Mouse (Mus musculus): ENCODE measurements around the gene Spint2. TPM values are rescaled to one million over a fixed set of nuclear protein-coding genes. Genes with fewer than 3 reads are reported as not detected.

The Spint2 gene
- total RNA-seq, 1 experiment = 202 TPM

- DNase-seq (ENCODE audit: low read depth, low spot score) = no peak
- Histone ChIP-seq H3K4me1 (ENCODE audit: control insufficient read depth in 2 of 2, insufficient read depth in 2 of 2, low read length in 2 of 2, poor library complexity in 1 of 2) (peaks cover 5 to 12% of the 10 kb centered on the region in 2 experiments), H3K9me3 (ENCODE audit: control insufficient read depth, insufficient read depth, low read depth, low read length) (no peaks in the 10 kb centered on the region), H3K27ac (ENCODE audit: insufficient read depth, low read depth, low read length, poor library complexity, severe bottlenecking) (no peak overlapping the region), H3K9ac (ENCODE audit: insufficient read depth, low read depth, low read length, poor library complexity, severe bottlenecking) (no peak overlapping the region; the same call in 1 of the 2 replicates), H3K4me3 (ENCODE audit: insufficient read depth in 1 of 2, low read depth in 1 of 2, low read length in 2 of 2, poor library complexity in 1 of 2, severe bottlenecking in 1 of 2) (no peak overlapping the region), H3K36me3 (ENCODE audit: control insufficient read depth, insufficient read depth, low read length, poor library complexity, severe bottlenecking) (no peaks in the 10 kb centered on the region)
- no peak for TF ChIP-seq CHD2 (IDR thresholded peaks at IDR 0.05; ENCODE audit: low read depth, low read length)
- 0 out of 2 replicates have a peak, but pooled peaks have one; percentile 25 for TF ChIP-seq HCFC1 (IDR thresholded peaks at IDR 0.05; ENCODE audit: borderline replicate concordance, insufficient read depth, low read length)
- no peak for TF ChIP-seq ZNF384 (IDR thresholded peaks at IDR 0.05; ENCODE audit: low read depth, low read length)
- peak; percentile 68 for TF ChIP-seq MAFK (IDR thresholded peaks at IDR 0.05; ENCODE audit: insufficient read depth, low read depth, low read length)
- peak; percentile 14; the same call in 1 of the 2 replicates for TF ChIP-seq ZC3H11A (IDR thresholded peaks at IDR 0.05; ENCODE audit: borderline replicate concordance, low read depth, low read length)
- in situ Hi-C loops (cut with MboI; ENCODE audit: low sequenced_read_pairs in 2 of 2, unreplicated experiment in 2 of 2) = no loop called here
These were observed 19.4 kb upstream of the Spint2 start for GRCm38 (mm10) chr7:29301127-29301566.

DNA sequence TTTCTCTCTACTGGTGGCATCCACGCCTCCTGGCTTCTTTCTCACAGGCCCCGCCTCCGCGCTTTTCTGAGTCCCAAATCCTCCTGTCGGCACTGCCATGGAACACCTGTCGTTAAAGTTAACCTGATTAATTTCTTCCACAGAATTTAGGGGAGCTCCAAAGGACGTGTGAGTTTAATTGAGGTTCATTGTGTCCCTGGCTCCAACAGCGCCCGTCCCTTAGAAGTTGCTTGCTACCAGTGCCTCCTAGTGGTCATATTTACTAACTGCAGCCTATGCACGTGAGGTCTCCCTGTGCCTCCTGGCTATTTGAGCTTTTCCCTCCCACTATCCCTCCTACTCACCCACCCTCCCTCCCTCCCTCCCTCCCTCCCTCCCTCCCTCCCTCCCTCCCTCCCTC lies 15.3 kb upstream of the Spint2 start:
- Histone ChIP-seq H3K9ac (ENCODE audit: insufficient read depth, low read depth, low read length, poor library complexity, severe bottlenecking) (no peak overlapping the region), H3K27ac (ENCODE audit: insufficient read depth, low read depth, low read length, poor library complexity, severe bottlenecking) (no peak overlapping the region), H3K4me1 (ENCODE audit: control insufficient read depth in 2 of 2, insufficient read depth in 2 of 2, low read length in 2 of 2, poor library complexity in 1 of 2) (peaks cover 5 to 24% of the 10 kb centered on the region in 2 experiments; a peak in 2 of 4 replicates), H3K4me3 (ENCODE audit: insufficient read depth in 1 of 2, low read depth in 1 of 2, low read length in 2 of 2, poor library complexity in 1 of 2, severe bottlenecking in 1 of 2) (0 out of 4 replicates have a peak overlapping the region, but pooled peaks of 1 of the 2 experiments have one; percentile 26), H3K9me3 (ENCODE audit: control insufficient read depth, insufficient read depth, low read depth, low read length) (no peaks in the 10 kb centered on the region), H3K36me3 (ENCODE audit: control insufficient read depth, insufficient read depth, low read length, poor library complexity, severe bottlenecking) (0 out of 2 replicates have a peak, but pooled peaks cover 2% of the 10 kb centered on the region)
- no peak for DNase-seq (ENCODE audit: low read depth, low spot score)
- 0 out of 2 replicates have a peak, but pooled peaks have one; percentile 26 for TF ChIP-seq ZC3H11A (IDR thresholded peaks at IDR 0.05; ENCODE audit: borderline replicate concordance, low read depth, low read length)
- TF ChIP-seq CHD2 (IDR thresholded peaks at IDR 0.05; ENCODE audit: low read depth, low read length) = no peak
- TF ChIP-seq HCFC1 (IDR thresholded peaks at IDR 0.05; ENCODE audit: borderline replicate concordance, insufficient read depth, low read length) = no peak
- in situ Hi-C loops (cut with MboI; ENCODE audit: low sequenced_read_pairs in 2 of 2, unreplicated experiment in 2 of 2) = no loop called here

DNA sequence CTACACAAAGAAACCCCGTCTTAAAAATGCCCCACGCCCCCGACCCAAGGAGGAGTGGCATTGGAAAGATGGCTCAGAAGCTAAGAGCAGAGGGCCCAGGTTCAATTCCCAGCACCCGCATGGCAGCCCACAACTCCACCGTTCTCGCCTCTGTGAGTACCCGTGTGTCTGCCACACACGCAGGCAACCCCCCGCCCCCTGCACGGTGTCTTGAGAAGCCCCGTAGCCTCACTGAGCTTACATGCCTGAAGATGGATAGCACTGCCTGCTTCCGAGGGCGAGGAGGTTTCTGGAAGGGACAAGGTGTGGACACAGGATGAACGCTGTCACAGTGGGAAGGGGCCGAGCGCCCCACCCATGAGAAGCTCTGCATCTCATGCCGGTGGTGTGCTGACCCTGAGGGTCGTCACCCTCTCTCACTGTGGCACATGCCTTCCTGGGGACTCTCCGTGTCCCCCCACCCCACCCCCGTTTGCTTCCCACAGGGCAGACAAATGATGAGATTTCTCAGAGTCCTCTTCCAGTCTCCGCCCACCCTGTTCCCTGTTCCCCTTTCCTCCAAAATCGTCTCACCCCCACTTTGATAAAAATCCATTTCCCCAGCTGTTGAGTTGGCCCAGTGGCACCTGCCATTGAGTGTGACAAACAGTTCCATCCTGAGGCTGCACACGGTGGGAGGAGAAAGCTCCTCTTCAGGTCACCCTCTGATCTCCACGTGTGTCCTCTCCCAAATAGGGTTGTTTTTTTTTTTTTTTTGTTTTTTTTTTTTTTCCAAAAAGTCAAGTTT lies 14.3 kb upstream of the Spint2 start:
- H3K27ac ChIP-seq (ENCODE audit: insufficient read depth, low read depth, low read length, poor library complexity, severe bottlenecking) = no peak overlapping the region
- in situ Hi-C loops (cut with MboI; ENCODE audit: low sequenced_read_pairs in 2 of 2, unreplicated experiment in 2 of 2) = no loop called here
- H3K9me3 ChIP-seq (ENCODE audit: control insufficient read depth, insufficient read depth, low read depth, low read length) = no peaks in the 10 kb centered on the region
- TF ChIP-seq ZC3H11A (IDR thresholded peaks at IDR 0.05; ENCODE audit: borderline replicate concordance, low read depth, low read length) = no peak
- TF ChIP-seq HCFC1 (IDR thresholded peaks at IDR 0.05; ENCODE audit: borderline replicate concordance, insufficient read depth, low read length) = no peak
- no peak for TF ChIP-seq CHD2 (IDR thresholded peaks at IDR 0.05; ENCODE audit: low read depth, low read length)
- peaks cover 9 to 28% of the 10 kb centered on the region in 2 experiments; a peak in 3 of 4 replicates for H3K4me1 ChIP-seq (ENCODE audit: control insufficient read depth in 2 of 2, insufficient read depth in 2 of 2, low read length in 2 of 2, poor library complexity in 1 of 2)
- DNase-seq (ENCODE audit: low read depth, low spot score) = no peak
- 0 out of 2 replicates have a peak, but pooled peaks cover 2% of the 10 kb centered on the region for H3K36me3 ChIP-seq (ENCODE audit: control insufficient read depth, insufficient read depth, low read length, poor library complexity, severe bottlenecking)
- no peak overlapping the region for H3K4me3 ChIP-seq (ENCODE audit: insufficient read depth in 1 of 2, low read depth in 1 of 2, low read length in 2 of 2, poor library complexity in 1 of 2, severe bottlenecking in 1 of 2)
- H3K9ac ChIP-seq (ENCODE audit: insufficient read depth, low read depth, low read length, poor library complexity, severe bottlenecking) = no peak overlapping the region

DNA sequence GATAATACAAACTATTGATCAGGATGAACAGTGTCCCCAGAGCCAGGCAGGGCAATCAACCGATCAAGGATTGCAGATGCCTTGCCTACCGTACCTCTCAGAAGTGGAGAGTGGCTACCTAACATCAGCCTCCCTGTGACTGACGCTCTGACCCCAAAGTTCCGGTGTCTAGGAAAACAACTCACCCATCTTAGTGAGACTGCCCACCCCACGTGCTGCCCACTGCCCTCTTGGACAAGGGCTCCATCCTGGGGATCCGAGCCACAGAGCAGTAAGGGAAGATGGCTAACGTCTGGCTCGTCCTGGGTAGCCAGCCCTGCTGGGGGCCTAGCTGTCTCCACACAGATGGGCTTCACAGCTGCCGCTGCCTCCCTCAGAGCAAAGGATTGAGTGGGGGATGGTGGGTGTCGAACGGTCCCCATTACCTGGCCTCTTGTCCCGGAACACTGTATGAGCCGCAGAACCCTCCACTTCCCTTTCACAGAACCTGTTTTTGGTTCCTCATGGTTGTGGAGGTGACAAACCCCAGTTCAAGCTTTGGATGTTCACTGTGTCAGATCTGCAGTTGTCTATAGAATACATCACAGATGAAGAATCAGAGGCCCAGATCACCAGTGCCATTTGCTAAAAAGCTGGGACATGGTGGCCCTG lies 12.5 kb upstream of the Spint2 start:
- peak overlapping the region; percentile 21; the same call in 1 of the 2 replicates for H3K9ac ChIP-seq (ENCODE audit: insufficient read depth, low read depth, low read length, poor library complexity, severe bottlenecking)
- DNase-seq (ENCODE audit: low read depth, low spot score) = no peak
- H3K27ac ChIP-seq (ENCODE audit: insufficient read depth, low read depth, low read length, poor library complexity, severe bottlenecking) = peak overlapping the region; percentile 72
- H3K9me3 ChIP-seq (ENCODE audit: control insufficient read depth, insufficient read depth, low read depth, low read length) = no peaks in the 10 kb centered on the region
- TF ChIP-seq ZC3H11A (IDR thresholded peaks at IDR 0.05; ENCODE audit: borderline replicate concordance, low read depth, low read length) (no peak), HCFC1 (IDR thresholded peaks at IDR 0.05; ENCODE audit: borderline replicate concordance, insufficient read depth, low read length) (no peak), MAFK (IDR thresholded peaks at IDR 0.05; ENCODE audit: insufficient read depth, low read depth, low read length) (no peak), ZNF384 (IDR thresholded peaks at IDR 0.05; ENCODE audit: low read depth, low read length) (no peak), CHD2 (IDR thresholded peaks at IDR 0.05; ENCODE audit: low read depth, low read length) (no peak)
- H3K4me1 ChIP-seq (ENCODE audit: control insufficient read depth in 2 of 2, insufficient read depth in 2 of 2, low read length in 2 of 2, poor library complexity in 1 of 2) = peaks cover 9 to 40% of the 10 kb centered on the region in 2 experiments; a peak in 3 of 4 replicates
- H3K36me3 ChIP-seq (ENCODE audit: control insufficient read depth, insufficient read depth, low read length, poor library complexity, severe bottlenecking) = peaks cover 2% of the 10 kb centered on the region; the same call in 1 of the 2 replicates
- 0 out of 4 replicates have a peak overlapping the region, but pooled peaks of 1 of the 2 experiments have one; percentile 6 for H3K4me3 ChIP-seq (ENCODE audit: insufficient read depth in 1 of 2, low read depth in 1 of 2, low read length in 2 of 2, poor library complexity in 1 of 2, severe bottlenecking in 1 of 2)
- in situ Hi-C loops (cut with MboI; ENCODE audit: low sequenced_read_pairs in 2 of 2, unreplicated experiment in 2 of 2) = no loop called here

All from ES-E14 (cell line).